Mouse (Mus musculus) lung, postnatal 14 days (tissue): ENCODE measurements around the gene Catsperb.
"Not testable (repeated sequence)": the region's sequence is repeated elsewhere in the genome, so short reads cannot be mapped to it uniquely, and the experiment has no call there.

Experiments
- DNase-seq: peaks from one replicate; pipeline ENCODE4 v3.0.0; 2021

Catsperb gene

DNA sequence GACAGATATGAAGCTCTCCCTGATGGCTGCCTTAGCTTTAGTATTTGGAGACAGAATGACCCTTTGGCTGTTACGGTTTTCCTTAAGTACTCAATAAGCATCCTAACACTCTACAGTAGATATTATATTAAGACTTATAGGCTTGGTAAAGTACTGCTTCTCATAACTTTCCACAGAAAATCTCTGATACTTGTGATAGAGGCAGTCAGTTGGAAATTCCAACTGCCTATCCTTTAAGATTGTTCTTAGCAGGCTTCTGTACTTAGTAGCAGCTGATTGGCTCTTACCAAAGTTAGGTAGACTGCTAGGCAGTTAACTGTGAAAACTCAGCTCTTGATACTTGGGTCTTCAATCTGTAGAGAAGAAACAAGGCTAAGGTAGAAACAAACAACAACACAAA, at the start of gene Catsperb:
Catsperb (plus strand) TSS at position 301 of the 400 bp plus-strand sequence.
- DNase-seq, result not testable (repeated sequence)

DNA sequence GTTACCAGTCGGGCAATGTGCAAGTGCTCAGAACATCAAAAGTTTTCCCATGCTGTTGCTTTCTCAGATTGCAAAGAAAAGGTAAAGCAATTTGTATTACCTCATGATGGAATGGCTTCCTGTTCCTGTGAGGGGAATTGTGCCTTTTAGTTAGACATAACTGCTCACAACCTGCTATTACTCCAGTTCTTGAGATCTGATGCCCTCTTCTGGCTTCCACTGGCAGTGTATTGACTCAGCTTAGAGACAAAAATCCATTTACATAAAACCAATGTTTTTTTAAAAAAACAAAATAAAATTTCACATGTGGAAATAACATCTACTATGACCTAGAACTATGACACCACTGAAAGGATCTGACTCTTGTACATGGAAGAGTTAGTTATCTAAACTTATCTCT, 43.0 kb upstream of the Catsperb start:
- not testable (repeated sequence) for DNase-seq

DNA sequence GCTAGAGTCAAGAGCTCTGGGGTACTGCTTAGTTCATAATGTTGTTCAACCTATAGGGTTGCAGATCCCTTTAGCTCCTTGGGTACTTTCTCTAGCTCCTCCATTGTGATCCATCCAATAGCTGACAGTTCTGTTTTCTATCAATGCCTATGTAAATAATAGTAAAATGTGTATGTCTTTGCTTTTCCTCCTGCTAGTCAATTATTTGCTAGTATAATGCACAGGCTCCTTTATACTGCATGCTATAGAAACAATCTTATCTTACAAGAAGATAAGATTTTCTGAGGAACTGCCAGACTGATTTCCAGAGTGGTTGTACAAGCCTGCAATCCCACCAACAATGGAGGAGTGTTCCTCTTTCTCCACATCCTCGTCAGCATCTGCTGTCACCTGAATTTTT, 23.0 kb upstream of the Catsperb start:
- DNase-seq, result not testable (repeated sequence)

DNA sequence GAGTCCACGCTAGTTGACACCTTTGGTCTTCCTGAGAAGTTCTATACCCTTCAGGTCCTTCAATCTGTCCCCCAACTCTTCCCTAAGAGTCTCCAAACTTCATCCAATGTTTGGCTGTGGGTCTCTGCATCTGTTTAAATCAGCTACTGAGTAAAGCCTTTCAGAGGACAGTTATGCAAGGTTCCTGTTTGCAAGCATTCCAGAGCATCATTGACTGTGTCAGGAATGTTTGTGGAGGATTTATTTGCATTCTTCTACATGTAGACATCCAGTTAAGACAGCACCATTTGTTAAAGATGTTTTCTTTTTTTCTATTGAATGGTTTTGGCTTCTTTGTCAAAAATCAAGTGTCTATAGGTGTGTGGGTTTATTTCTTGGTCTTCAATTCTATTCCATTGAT, 21.7 kb downstream of the Catsperb start:
- no peak for DNase-seq

DNA sequence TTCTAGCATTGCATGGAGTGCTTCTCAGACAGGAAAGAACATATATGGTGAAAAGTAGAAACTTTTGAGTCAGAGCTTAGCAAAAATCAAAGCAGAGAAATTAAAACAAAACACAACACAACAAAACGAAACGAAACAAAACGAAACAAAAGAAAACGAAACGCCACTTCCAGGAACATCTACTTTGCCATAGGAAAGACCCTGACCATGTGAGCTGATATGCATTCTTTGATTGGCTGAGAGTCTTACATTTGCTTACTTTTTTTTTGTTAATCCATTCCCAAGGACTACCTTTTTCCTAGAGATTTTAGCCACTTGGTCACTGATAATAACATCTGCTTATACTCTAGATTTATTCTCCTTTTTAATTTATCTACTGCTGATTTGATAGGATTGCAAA, 57.6 kb downstream of the Catsperb start:
- DNase-seq, result no peak

DNA sequence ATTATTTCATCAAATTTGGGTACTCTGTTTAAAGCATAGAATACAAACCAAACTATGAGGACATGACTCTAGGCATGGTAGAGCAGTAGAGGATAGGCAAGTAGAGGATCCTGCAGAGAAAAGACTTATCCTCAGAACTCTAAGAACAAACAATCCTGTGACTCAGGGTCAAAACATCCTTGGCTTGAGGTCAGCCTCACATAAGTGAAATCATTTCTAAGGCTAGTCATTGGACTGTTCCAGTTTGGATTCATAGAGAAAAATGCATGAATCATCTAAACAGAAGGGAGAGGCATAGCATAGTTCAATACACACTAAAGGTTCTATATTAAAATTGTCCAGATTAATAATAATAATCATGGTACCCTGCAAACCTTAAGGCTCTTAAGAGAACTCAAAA, 79.1 kb downstream of the Catsperb start:
- DNase-seq, result no peak

DNA sequence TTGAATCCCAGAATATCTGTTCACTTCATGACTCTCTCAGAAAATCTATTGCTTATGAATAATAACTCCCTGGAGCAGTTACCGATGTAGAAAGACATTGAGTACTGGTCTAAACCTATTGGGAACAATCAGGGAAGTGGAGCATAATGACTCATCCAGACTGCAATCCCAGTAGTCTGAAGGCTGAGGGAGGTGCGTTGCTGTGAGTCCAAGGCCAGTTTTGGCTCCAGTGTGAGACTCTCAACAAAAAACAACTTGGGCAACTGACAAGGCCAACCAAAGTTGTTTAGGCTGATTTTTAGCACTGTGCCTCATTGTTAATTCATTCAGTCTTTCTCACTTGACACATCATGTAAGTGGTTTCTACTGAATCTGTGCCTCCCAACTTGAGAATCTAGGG, 106.9 kb downstream of the Catsperb start:
- DNase-seq, result not testable (repeated sequence)

DNA sequence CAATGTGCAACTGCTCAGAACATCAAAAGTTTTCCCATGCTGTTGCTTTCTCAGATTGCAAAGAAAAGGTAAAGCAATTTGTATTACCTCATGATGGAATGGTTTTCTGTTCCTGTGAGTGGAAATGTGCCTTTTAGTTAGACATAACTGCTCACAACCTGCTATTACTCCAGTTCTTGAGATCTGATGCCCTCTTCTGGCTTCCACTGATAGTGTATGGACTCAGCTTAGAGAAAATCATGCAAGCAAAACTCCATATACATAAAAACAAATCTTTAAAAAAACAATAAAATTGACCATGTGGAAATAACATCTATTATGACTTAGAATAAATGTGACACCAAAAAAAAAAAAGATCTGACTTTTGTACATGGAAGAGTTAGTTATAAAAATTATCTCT, 202.2 kb downstream of the Catsperb start:
- DNase-seq, result not testable (repeated sequence)

DNA sequence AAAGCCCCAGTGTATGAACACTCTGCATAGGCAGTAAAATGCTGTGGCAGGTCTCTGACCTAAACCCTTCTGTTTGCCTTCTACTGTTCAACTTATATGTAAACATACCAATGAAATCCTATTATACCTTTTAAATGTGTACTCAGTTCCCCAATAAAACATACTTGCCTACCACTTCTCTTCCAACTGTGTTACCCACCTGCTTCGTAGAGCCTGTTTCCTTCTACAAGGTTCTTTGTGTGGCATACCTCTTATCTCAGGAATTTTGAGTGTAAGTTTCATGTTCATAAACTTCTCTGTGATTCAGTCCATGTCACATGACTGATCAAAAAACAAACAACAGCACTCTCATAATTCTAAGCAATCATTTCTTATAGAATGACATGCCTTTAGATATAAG, 228.7 kb downstream of the Catsperb start:
- DNase-seq, result no peak

DNA sequence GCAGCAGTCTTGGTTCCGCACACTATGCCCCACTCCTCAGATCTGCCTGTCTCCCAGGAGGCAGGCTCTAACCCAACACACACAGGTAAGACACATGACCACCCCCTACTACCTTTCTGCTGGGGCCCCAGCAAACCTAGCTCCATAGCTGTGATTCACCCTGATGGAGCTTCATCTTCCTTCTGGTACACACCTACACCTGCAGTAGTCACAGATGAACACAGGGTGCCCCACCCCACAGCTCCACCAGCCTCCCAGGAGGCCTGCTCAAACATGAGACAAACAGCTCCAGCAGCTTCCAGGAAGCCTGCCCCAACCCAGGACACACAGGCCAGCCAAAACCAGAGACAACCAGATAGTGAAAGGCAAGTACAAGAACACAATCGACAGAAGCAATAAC, 263.0 kb downstream of the Catsperb start:
- DNase-seq, result no peak
